Mouse (Mus musculus) cortical plate, adult 2 months (tissue): ENCODE results near the gene Gm5134.

Source experiments
- CTCF ChIP-seq: fragments of 200-500 bp; IDR thresholded peaks from 2 replicates; pipeline ENCODE4 v1.5.1; 2011; ENCODE audit warnings: mild to moderate bottlenecking, control low read depth, low read length; ENCODE audit not compliant: insufficient read depth; ENCODE audit errors: extremely low read depth
- POLR2A ChIP-seq: fragments of 200-500 bp; IDR thresholded peaks from 2 replicates; pipeline ENCODE4 v1.6.1; 2011; ENCODE audit warnings: mild to moderate bottlenecking, low read length, control low read depth; ENCODE audit not compliant: insufficient read depth; ENCODE audit errors: extremely low read depth

- no peak for TF ChIP-seq CTCF
- TF ChIP-seq POLR2A, result no peak
These were observed 5.0 kb upstream of the Gm5134 start for GRCm38 (mm10) chr10:75949053-75950045.
